Mouse (Mus musculus) cerebellum, adult 8-10 months (tissue): ENCODE measurements around the gene Pde6d.

Experiments used
- DNase-seq: peaks from one replicate; pipeline ENCODE4 v3.0.0; 2022

The Pde6d gene

GRCm38 (mm10) chr1:86582451-86583096 is at the start of gene Pde6d, which contains the start of gene Cops7b:
Pde6d (minus strand) TSS chr1:86582629.
Cops7b (plus strand) TSS chr1:86582904.
- peak; percentile 97 for DNase-seq

GRCm38 (mm10) chr1:86630527-86630926 is 48.1 kb upstream of the Pde6d start:
- DNase-seq: no peak

GRCm38 (mm10) chr1:86629936-86630335 is 47.5 kb upstream of the Pde6d start:
- no peak for DNase-seq

- DNase-seq: no peak
These were observed 45.8 kb upstream of the Pde6d start for GRCm38 (mm10) chr1:86628270-86628669.

GRCm38 (mm10) chr1:86623001-86624000 is 40.9 kb upstream of the Pde6d start:
- DNase-seq: no peak

- no peak for DNase-seq
These were observed 39.9 kb upstream of the Pde6d start for GRCm38 (mm10) chr1:86622296-86622695.

- DNase-seq: peak; percentile 50
These were observed 36.2 kb upstream of the Pde6d start for GRCm38 (mm10) chr1:86618454-86619125.

GRCm38 (mm10) chr1:86614269-86614668 is 31.8 kb upstream of the Pde6d start:
- no peak for DNase-seq

GRCm38 (mm10) chr1:86612081-86612480 is 29.7 kb upstream of the Pde6d start:
- DNase-seq: no peak

GRCm38 (mm10) chr1:86610954-86611353 is 28.5 kb upstream of the Pde6d start:
- DNase-seq: no peak

GRCm38 (mm10) chr1:86600117-86600516 is 17.7 kb upstream of the Pde6d start:
- no peak for DNase-seq

GRCm38 (mm10) chr1:86598516-86598915 is 16.1 kb upstream of the Pde6d start:
- DNase-seq: no peak

- DNase-seq: no peak
These were observed 14.1 kb upstream of the Pde6d start for GRCm38 (mm10) chr1:86596512-86596911.

GRCm38 (mm10) chr1:86595315-86595714 is 12.9 kb upstream of the Pde6d start:
- no peak for DNase-seq

- no peak for DNase-seq
These were observed 12.1 kb upstream of the Pde6d start for GRCm38 (mm10) chr1:86594539-86594938.

GRCm38 (mm10) chr1:86586992-86587391 is 4.6 kb upstream of the Pde6d start:
- DNase-seq: peak; percentile 79

- no peak for DNase-seq
These were observed 1.3 kb upstream of the Pde6d start for GRCm38 (mm10) chr1:86583709-86584108.

- DNase-seq: peak; percentile 35
These were observed 558 bp downstream of the Pde6d start for GRCm38 (mm10) chr1:86581692-86582450.

GRCm38 (mm10) chr1:86580426-86580825 is 2.0 kb downstream of the Pde6d start:
- no peak for DNase-seq

- DNase-seq: no peak
These were observed 10.5 kb downstream of the Pde6d start for GRCm38 (mm10) chr1:86571941-86572340.

- no peak for DNase-seq
These were observed 11.0 kb downstream of the Pde6d start for GRCm38 (mm10) chr1:86571381-86571780.

- DNase-seq: no peak
These were observed 13.1 kb downstream of the Pde6d start for GRCm38 (mm10) chr1:86569292-86569860.
